Mouse (Mus musculus): ENCODE measurements around the gene Them4.

Them4 gene

DNA sequence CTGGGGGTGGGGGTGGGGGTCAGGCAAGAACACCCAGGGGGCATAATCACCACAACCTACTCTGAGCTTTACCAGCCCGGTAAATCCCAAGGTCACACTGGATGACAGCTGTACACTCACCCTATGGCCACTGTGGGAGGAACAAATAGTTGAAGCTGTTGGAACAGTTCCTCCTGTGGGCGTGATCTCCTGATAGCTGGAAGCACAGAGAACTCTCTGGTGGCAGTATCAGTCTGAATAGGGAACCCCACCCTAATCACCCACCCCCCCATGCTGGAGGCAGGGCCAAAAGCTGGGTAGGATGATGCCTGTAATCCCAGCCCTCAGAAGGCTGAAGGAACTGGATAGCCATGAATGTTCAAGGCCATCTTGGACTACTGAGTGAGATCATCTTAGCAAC, 59.8 kb downstream of the Them4 start:
- DNase-seq, result no peak

DNA sequence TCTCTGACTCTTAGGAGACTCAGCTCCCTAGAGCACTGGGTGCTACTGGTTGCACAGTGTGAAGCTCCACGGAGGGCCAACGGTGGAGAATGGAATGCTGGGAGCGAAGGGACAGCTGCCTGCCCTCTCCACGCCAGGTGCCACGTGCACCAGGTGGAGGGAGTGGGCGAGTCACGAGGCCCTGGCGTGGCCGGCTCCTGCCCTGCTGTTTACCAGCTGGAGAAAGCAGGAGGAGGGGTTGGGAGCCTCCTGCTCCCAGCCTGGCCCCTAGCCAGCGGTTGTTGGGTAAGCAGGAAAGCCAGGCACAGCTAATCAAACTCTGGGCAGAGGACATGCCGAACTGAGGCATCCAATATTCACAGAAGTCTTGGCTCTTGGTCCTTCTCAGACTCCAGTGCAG, 61.7 kb downstream of the Them4 start:
- DNase-seq, result peak; percentile 47 to 72

DNA sequence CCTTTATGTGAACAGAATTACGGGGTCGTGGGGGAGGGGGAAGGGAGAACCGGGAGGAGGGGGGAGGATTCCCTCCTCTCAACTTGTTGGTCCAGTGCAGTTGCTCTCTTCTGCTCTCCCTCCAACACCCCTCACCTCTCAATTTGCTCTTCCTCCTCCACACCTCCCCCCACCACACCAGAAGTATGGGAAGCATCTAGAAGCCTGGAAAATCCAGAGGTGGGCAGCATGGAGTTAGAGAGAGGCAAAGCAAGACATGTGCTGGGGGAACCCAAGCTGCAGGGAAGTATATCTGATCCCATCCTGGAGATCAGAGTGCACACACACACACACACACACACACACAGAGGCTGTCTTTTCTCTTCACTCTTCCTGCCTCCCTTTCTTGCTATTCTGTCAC, 62.1 kb downstream of the Them4 start:
- no peak for DNase-seq

DNA sequence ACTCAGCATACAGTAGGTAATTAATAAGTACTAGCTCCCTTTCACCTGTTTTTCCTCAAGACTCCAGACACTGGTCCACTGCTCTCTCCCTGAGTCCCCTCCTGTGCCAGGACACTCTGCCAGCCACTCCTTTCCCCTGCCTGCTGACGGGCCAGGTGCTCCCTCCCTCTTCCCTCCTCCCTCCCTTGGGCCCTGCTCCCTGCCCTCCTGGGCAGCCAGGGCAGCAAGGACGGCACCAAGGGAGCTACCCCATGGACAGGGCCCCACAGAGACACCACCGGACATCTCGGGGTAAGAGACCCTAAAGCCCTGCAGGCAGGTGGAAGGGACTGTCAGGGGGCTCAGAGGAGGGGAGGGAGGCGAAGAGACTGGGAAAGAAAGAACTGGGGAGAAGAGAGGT, 62.8 kb downstream of the Them4 start, which contains the start of gene Rorc:
Gene Rorc, plus strand, starts transcription at position 154 of the 400 bp plus-strand sequence.
- peak; percentile 44 to 64 for DNase-seq

DNA sequence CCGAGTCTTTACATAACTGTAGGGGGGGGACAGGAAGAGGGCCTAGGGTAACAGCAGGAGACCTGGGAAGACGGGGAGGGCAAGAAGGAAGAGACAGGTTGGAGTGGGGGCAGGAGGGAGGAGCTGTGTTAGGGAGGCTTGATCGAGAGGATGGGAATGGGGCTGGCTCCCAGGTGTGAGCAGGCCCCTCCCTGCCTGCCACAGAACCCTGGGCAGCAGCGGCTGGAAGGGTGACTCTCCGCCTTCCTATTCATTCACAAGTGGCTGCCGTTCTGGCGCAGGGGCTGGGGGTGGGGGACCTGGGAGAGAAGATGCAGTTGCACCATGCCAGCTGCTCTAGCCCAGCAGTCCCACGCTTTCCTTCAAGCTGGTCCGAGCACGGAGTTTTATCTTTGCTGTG, 63.2 kb downstream of the Them4 start:
- peak; percentile 10 to 33 for DNase-seq

DNA sequence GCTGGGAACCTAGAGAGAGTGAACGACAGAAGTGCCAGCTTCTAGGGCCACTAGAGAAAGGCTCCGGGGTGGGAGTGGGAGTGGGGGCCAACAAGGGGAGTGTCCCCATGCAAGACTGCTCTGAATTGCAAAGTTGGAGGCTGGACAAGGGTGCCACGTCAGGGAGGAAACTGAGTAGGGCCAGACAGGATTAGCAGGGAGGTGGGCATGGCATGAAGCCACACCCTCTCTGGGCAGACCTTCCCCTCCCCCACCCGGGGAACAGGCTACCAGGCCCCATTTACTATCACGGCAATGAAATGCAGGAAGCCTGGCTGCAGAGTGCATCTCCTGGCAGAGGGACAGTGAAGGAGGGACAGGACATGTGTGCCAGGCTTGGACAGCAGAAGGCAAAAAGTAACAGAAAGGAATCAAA, 63.7 kb downstream of the Them4 start:
- DNase-seq, result peak; percentile 45 to 58

DNA sequence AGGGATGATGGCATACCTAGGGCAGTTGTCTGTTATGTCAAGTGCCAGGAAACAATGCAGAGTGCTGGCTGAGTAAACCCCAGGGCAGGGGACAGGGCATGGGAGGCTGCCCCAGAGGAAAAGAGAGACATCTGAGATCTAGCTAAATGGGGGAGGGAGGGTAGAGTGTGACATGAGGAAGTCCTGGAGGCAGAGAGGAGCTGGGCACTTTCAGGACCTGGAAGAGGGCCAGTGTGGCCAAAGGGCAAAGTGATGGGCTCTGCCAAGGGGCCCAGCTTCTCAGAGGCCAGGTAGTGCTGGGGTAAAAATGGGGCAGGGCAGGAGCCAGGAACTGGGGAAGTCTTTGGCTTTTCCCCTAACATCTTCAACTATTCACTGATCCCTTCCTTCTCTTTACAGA, 64.7 kb downstream of the Them4 start:
- no peak for DNase-seq

DNA sequence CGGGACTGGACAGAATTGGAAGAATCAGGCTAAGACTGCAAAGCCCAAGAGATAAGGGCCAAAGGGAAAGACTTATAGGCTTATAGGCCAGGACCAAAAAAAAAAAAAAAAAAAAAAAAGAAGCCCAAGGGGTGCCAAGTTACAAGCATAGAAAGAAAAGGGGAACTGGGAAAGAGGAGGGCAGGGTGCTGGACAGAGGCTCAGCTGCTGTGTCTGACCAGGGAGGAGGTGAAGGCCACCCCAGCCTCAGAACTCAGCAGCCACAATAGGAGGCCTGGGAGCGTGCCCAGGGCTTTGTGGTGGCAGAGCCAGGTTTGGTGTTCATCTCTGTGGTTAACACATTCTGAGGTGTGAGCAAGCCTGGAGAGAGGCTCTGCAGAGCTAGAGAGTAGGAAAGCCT, 65.3 kb downstream of the Them4 start:
- DNase-seq, result no peak

DNA sequence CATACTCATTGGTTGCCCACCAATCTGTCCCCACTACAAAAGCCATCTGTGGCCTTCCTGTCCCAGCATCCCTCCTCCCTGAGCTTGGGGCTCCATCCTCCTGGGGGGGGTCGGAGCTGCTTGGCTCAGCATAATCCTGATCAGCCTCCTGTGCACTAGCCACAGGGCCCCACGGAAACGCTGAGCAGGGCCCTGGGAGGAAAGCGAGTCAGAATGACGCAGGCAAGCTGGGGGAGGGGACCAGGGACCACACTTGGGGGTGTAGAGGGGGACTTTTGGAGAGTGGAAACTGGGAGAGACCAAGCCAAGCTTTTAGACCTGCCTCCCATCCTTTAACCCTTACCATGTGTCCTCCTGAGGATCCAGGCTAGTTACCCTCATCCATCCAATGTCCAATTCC, 66.0 kb downstream of the Them4 start:
- no peak for DNase-seq

DNA sequence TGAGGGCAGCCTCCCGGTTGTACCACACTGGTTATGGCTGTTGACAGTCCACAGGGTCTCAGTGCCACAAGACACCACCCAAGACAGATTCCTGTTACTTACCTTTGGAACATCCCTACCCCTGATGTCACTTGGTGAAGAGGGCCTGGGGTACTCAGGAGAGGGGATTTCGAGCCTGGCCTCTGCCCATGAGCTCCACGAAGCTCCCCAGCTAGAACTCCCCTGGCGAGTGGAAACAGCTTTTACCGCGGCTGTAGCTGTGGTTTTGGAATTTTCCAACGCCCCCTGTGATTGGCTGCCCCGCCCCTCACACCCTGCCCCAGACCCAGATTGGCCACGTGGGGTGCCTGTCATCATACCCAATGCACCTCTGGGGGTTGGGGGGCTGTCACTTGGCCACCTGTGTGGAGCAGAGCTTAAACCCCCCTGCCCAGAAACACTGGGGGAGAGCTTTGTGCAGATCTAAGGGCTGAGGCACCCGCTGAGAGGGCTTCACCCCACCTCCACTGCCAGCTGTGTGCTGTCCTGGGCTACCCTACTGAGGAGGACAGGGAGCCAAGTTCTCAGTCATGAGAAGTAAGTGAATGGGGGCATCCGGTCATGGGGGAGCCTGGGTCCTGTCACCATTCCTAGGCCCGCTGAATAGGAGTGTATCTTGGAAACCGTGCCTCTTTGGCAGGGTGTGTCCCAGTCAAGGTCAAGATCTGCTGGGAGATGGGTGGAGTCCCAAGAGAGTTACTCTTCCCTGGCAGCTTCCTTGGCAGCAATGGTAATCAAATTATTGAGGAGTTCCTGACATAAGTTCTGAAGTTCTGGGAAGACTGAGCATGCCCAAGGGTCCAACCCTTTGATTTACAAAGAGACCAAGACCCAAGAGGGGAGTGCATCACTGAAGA, 67.4 kb downstream of the Them4 start:
- DNase-seq, result no peak

DNA sequence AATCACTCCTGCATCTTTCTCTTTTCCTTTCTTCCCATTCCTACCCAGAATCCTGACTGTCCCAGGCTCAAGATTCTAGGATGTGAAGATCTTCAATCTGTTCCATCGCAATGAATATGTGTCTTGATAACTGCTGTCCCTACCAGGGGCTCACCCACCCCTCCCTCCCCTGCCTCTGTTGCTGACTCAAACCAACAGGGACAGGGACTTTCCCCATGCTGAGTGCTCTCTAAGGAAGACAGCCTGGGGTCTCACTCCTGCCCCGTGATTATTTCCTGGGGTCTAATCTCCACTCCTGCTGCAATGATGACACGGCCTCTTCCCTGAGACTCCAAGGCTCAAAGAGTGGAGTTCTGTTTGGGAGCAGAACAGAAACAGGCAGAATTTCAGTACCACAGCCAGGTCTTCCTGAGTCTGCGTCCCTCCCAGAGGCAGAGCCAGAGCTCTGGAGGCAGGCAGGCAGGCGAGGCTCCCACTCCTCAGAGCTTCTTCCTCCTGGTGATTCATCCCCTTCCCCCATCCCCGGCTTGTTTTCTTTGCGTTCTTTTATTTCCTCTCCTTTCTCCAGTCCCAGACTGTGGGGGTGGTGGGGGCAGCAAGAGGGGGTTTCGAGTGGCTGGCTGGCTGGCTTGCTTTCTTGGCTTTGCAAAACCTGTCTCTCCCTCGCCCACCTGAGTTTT, 70.1 kb downstream of the Them4 start:
- DNase-seq, result no peak

All from cerebellum, postnatal 36 days (tissue).